Mouse (Mus musculus) heart, embryonic 16.5 days (tissue): ENCODE measurements around the gene Ctr9. TPM values are rescaled to one million over a fixed set of nuclear protein-coding genes. Genes with fewer than 3 reads are reported as not detected.

Experiments used
- ATAC-seq: fragments of 200-750 bp; cut with Nextera tagmentation; replicated peaks from 2 replicates; pipeline ENCODE4 v1.8.0; 2017; ENCODE audit warnings: moderate number of reproducible peaks; ENCODE audit not compliant: insufficient read depth, low FRiP score; ENCODE audit errors: extremely low read depth
- H3K27ac ChIP-seq: fragments of 300-500 bp; sonication (generic); 2 replicates; pipeline ENCODE4 v1.5.1; 2014; ENCODE audit warnings: mild to moderate bottlenecking, low read length, control low read depth, moderate library complexity
- H3K27me3 ChIP-seq: fragments of 300-500 bp; sonication (generic); 2 replicates; pipeline ENCODE4 v1.6.1; 2014; ENCODE audit warnings: low read length, mixed read lengths; ENCODE audit not compliant: control insufficient read depth, insufficient read depth
- H3K36me3 ChIP-seq: fragments of 300-500 bp; sonication (generic); 2 replicates; pipeline ENCODE4 v1.6.1; 2014; ENCODE audit not compliant: control insufficient read depth, insufficient read depth
- H3K4me1 ChIP-seq: fragments of 300-500 bp; sonication (generic); 2 replicates; pipeline ENCODE4 v1.6.1; 2014; ENCODE audit warnings: low read length, mixed read lengths; ENCODE audit not compliant: control insufficient read depth, insufficient read depth
- H3K4me2 ChIP-seq: fragments of 300-500 bp; sonication (generic); 2 replicates; pipeline ENCODE4 v1.6.1; 2014; ENCODE audit warnings: low read depth, mild to moderate bottlenecking, control low read depth, low read length
- H3K4me3 ChIP-seq: fragments of 300-500 bp; sonication (generic); 2 replicates; pipeline ENCODE4 v1.5.1; 2014; ENCODE audit warnings: mild to moderate bottlenecking, control low read depth, low read length
- H3K9ac ChIP-seq: fragments of 300-500 bp; sonication (generic); 2 replicates; pipeline ENCODE4 v1.6.1; 2014; ENCODE audit warnings: low read length, control low read depth
- H3K9me3 ChIP-seq: fragments of 300-500 bp; sonication (generic); replicated peaks from 2 replicates; pipeline ENCODE4 v1.6.1; 2016; ENCODE audit warnings: low read length; ENCODE audit not compliant: control insufficient read depth
- WGBS: fragments of 180-500 bp; shearing (Covaris S2); extraction: QIAGEN DNeasy Blood & Tissue Kit; methylation state at CpG from one replicate; pipeline ENCODE4 v1.1.7; 2014; 5-methylcytosine and 5-hydroxymethylcytosine counted together
- polyA plus RNA-seq: library from polyadenylated mRNA; unstranded; fragments of >200 nt; fragmentation: Nextera tagmentation; extraction: Ambion mirVana; gene quantifications from 2 replicates; pipeline ENCODE4 v1.2.1, GENCODE M21; 2015

Ctr9 gene
- polyA plus RNA-seq, 1 experiment from 2014 or later = 40.3 TPM

- ATAC-seq = no peak
- Histone ChIP-seq H3K27me3 (no peaks in the 10 kb centered on the region), H3K36me3 (no peaks in the 10 kb centered on the region), H3K4me3 (no peak overlapping the region), H3K4me1 (peaks cover 2% of the 10 kb centered on the region), H3K27ac (no peak overlapping the region), H3K9me3 (no peaks in the 10 kb centered on the region), H3K4me2 (no peak overlapping the region), H3K9ac (no peak overlapping the region)
- 56% methylated on average over 4 of the region's 4 CpGs for WGBS
Observed at GRCm38 (mm10) chr7:111020814-111021213, 7.9 kb upstream of the Ctr9 start.

DNA sequence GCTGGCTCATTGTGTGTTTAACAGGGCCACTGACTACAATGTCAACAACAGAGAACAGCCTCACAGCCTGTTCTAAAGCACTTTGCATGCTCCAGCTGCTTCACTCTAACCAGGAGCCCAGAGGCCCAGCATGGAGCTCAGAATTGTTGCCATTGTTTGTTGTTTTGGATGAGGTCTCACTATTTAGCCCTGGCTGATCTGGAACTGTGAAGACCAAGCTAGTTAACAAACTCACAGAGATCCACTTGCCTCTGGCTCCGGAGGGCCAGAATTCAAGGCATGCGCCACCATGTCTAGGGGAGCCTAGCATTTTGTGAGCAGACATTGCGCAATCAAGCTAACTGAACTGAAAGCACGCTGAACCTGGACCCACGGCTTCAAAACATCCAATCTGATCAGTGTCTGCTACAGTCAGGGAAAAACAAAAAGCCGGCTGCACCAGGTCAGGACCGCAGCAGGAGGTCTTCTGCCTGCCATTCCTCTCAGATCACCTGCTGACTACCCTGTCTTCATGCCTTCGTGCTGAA lies 4.6 kb upstream of the Ctr9 start:
- H3K4me2 ChIP-seq = no peak overlapping the region; the same call in 1 of the 2 replicates
- H3K27me3 ChIP-seq = no peaks in the 10 kb centered on the region
- WGBS = 40% methylated on average over 8 of the region's 8 CpGs
- H3K9me3 ChIP-seq = no peaks in the 10 kb centered on the region
- H3K4me1 ChIP-seq = peaks cover 2% of the 10 kb centered on the region
- no peak overlapping the region for H3K4me3 ChIP-seq
- H3K9ac ChIP-seq = no peak overlapping the region
- no peaks in the 10 kb centered on the region for H3K36me3 ChIP-seq
- ATAC-seq = no peak
- H3K27ac ChIP-seq = no peak overlapping the region

- Histone ChIP-seq H3K27me3 (no peaks in the 10 kb centered on the region), H3K4me1 (peaks cover 7% of the 10 kb centered on the region), H3K4me2 (no peak overlapping the region), H3K9ac (no peak overlapping the region), H3K27ac (no peak overlapping the region), H3K4me3 (no peak overlapping the region), H3K9me3 (no peaks in the 10 kb centered on the region), H3K36me3 (no peaks in the 10 kb centered on the region)
- ATAC-seq = no peak
- 51% methylated on average over 4 of the region's 4 CpGs for WGBS
Observed at GRCm38 (mm10) chr7:111024912-111025311, 3.8 kb upstream of the Ctr9 start.

DNA sequence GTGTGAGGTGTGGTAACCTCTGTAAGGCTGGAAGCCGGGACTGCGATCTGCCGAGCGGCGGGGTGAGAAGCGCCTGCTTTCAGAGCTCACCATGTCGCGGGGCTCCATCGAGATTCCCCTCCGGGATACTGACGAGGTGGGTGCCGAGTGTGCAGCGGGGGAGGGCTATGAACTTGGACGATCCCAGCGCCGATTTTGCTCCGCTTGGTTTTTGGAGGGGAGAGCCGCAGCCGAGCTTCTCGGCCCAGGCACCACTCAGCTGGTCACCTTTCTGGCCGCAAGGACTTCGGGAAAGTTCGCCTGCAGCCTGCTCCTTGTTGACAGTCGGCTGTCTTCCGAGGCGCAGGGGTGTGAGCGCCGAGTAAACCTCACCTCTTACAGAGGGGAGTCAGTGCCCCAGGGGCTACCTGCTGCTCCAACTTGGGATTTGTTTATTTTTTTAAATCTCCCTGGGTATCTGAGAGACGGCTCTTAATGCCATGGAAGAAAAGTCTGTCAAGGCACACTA lies 349 bp downstream of the Ctr9 start:
- Histone ChIP-seq H3K9me3 (no peaks in the 10 kb centered on the region), H3K27me3 (no peaks in the 10 kb centered on the region), H3K4me1 (peaks cover 7% of the 10 kb centered on the region), H3K36me3 (peaks cover 6% of the 10 kb centered on the region), H3K27ac (peak overlapping the region; percentile 97), H3K4me2 (peak overlapping the region; percentile 89), H3K9ac (peak overlapping the region; percentile 90), H3K4me3 (peak overlapping the region; percentile 96)
- peak; percentile 20 for ATAC-seq
- WGBS = under 1% methylated on average over 29 of the region's 29 CpGs

- H3K4me2 ChIP-seq = no peak overlapping the region
- no peak overlapping the region for H3K27ac ChIP-seq
- ATAC-seq = no peak
- H3K36me3 ChIP-seq = peaks cover 51% of the 10 kb centered on the region
- H3K27me3 ChIP-seq = no peaks in the 10 kb centered on the region
- WGBS = 85% methylated on average over 5 of the region's 5 CpGs
- no peak overlapping the region for H3K4me3 ChIP-seq
- H3K4me1 ChIP-seq = no peaks in the 10 kb centered on the region
- no peak overlapping the region for H3K9ac ChIP-seq
- no peaks in the 10 kb centered on the region for H3K9me3 ChIP-seq
Observed at GRCm38 (mm10) chr7:111048920-111049319, 20.2 kb downstream of the Ctr9 start.

- 47% methylated on average over 6 of the region's 6 CpGs for WGBS
- Histone ChIP-seq H3K9ac (no peak overlapping the region), H3K27me3 (no peaks in the 10 kb centered on the region), H3K4me2 (no peak overlapping the region), H3K9me3 (no peaks in the 10 kb centered on the region), H3K36me3 (peaks cover 50% of the 10 kb centered on the region), H3K27ac (no peak overlapping the region), H3K4me1 (peaks cover 7% of the 10 kb centered on the region), H3K4me3 (no peak overlapping the region)
- 0 out of 2 replicates have a peak, but pooled peaks have one; percentile 69 for ATAC-seq
Observed at GRCm38 (mm10) chr7:111049652-111050421, 21.1 kb downstream of the Ctr9 start.

- peak overlapping the region; percentile 68 for H3K27ac ChIP-seq
- WGBS = 45% methylated on average over 19 of the region's 19 CpGs
Observed at GRCm38 (mm10) chr7:111055221-111055620, 26.5 kb downstream of the Ctr9 start.

DNA sequence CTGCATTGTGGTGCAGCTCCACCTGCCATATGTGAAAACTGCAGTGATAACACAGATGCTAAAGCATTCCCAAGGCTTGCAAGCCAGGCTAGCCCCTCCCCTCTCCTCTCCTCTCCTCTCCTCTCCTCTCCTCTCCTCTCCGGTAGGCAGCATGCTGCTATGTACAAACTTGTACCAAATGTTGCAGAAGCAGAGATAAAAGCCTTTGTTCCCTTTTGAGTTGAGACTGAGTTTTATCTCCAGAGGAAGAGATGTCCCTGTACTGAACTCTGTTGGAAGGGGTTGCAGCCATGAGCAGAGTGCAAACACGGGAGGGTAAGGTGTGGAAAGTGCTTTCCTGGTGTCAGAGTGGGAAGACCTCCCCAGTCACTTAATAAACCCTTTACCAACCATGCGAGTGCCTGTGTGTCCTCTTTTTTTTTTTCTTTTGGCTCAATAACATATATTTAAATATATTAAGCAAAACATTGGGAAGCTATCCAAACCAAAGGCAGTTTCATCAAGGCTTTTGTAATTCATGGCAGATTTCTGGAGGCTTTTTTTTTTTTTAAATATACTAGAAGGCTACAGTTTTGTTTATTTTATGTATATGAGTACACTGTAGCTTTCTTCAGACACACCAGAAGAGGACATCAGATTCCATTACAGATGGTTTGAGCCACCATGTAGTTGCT lies 27.4 kb downstream of the Ctr9 start:
- Histone ChIP-seq H3K4me2 (no peak overlapping the region), H3K4me3 (no peak overlapping the region), H3K36me3 (peaks cover 40% of the 10 kb centered on the region), H3K27me3 (no peaks in the 10 kb centered on the region), H3K9ac (no peak overlapping the region), H3K4me1 (peaks cover 19% of the 10 kb centered on the region), H3K27ac (no peak overlapping the region), H3K9me3 (no peaks in the 10 kb centered on the region)
- no peak for ATAC-seq
- 33% methylated on average over 3 of the region's 3 CpGs for WGBS

More at GRCm38 (mm10) chr7:111055221-111055620, 26.5 kb downstream of the Ctr9 start:
- Histone ChIP-seq H3K4me1 (peaks cover 19% of the 10 kb centered on the region), H3K4me3 (no peak overlapping the region), H3K27me3 (no peaks in the 10 kb centered on the region), H3K9me3 (no peaks in the 10 kb centered on the region), H3K4me2 (peak overlapping the region; percentile 29), H3K36me3 (peaks cover 45% of the 10 kb centered on the region), H3K9ac (no peak overlapping the region)
- ATAC-seq = peak; percentile 79; the same call in 1 of the 2 replicates

- Histone ChIP-seq H3K4me2 (no peak overlapping the region), H3K9ac (no peak overlapping the region), H3K27me3 (no peaks in the 10 kb centered on the region), H3K27ac (no peak overlapping the region), H3K4me1 (peaks cover 14% of the 10 kb centered on the region), H3K9me3 (0 out of 2 replicates have a peak, but pooled peaks cover 4% of the 10 kb centered on the region), H3K36me3 (peaks cover 14% of the 10 kb centered on the region; the same call in 1 of the 2 replicates), H3K4me3 (no peak overlapping the region)
- ATAC-seq = no peak
- WGBS = 75% methylated on average over 5 of the region's 5 CpGs
Observed at GRCm38 (mm10) chr7:111059527-111059926, 30.8 kb downstream of the Ctr9 start.
